Mouse (Mus musculus): ENCODE results near the gene U2af2.

The U2af2 gene

DNA sequence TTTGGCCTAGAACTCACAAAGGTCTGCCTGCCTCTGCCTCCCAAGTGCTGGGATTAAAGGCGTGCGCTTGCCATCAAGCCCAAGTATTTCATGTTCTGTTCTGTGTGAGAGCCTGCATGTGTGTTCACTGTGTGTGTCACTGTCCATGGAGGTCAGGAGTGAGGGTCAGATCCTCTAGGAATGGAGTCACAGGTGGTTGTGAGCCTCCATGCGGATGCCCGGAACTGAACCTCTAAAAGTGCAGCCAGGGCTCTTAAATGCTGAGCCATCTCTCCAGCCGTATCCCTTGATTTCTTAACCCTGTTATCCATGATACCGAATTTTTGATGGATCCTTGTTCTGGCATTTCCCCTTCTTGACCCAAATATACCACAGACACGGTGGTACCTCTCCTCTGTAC, 24.9 kb upstream of the U2af2 start:
- intact Hi-C loops (cut with DNase I), result no loop called here

DNA sequence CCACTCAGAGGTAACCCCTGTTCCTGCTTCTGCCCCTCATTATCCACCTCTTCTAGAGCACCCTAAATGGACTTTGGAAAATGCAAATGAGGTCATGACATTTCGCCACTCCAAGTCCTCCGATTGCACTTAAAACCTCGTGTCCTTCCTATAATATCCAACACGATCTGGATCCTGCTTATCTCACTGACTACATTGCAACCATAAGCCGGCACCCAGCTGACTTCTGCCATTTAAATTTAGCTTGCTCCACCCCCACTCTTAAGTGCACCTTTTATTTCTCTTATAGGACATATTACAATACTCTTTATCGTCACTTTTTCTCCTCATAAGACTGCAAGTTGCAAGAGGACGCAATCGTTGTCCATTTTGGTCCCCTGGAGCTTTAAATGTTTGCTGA, 24.5 kb upstream of the U2af2 start:
- intact Hi-C loops (cut with DNase I), result no loop called here

DNA sequence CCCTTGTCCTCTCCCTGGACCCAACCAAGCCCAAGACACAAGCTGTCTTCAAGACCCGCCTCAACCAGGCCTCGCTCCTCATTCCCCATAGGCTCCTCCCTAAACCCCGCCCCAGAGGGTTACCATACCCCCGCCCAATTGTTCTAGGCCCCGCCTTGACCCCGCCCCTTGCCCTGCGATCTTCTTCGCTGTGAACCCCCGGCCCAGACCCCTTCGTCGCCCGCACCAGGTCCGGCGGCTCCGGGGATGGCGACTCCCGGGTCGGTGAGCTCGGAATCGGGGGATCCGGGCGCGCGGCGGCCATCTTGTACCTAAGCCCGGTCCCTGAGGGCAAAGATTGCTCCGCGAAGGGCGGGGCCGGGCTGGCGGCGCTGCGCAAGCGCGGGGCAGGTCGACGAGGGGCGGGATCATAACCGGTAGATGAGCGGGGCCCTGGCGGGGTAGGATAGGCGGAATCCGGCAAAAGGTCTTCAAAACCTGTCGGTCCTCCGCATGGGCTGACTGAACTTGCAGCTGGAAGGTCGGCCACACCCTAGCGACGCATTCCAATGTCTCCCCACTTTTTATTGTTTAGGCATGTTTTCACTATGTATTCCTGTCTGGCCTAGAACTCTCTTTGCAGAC, 23.7 kb upstream of the U2af2 start, which contains the start of gene Zfp784:
Zfp784 (minus strand) TSS at position 338 of the 624 bp plus-strand sequence.
- intact Hi-C loops (cut with DNase I), result no loop called here

DNA sequence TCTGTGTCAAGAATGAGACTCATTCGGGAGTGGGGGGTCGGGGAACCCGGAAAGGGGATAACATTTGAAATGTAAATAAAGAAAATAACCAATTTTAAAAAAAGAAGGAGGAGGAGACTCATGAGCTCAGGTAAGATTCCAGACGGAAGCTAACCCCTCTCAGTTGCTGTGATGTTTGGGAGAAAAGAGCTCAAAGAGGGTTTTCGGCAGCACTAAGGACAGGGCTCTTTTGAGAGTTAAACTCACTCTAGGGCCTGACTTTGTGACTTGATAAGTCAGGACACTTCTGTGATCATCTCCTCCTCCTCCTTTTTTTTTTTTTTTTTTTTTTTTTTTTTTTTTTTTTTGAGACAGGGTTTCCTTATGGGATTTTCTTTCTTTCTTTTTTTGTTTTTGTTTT, 23.0 kb upstream of the U2af2 start:
- intact Hi-C loops (cut with DNase I), result no loop called here

DNA sequence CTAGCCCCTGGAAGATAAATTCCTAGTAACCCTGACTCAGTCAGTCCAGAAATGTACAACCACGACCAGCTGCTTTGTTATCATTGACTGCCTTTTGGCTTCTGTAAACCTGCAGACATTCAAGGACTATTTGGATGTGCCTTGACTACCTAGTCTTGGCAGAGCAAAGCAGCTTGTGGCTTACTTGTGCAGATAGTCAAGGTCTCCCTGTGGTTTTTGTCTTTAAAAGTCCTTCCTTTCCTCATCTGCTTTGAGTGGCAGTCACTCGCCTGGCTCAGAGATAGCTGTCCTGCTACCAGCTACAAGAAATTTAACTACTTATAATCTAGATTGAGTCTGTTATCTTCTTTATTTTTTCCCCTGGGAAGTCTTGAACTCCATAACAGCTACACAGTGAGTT, 17.0 kb upstream of the U2af2 start:
- intact Hi-C loops (cut with DNase I), result no loop called here

DNA sequence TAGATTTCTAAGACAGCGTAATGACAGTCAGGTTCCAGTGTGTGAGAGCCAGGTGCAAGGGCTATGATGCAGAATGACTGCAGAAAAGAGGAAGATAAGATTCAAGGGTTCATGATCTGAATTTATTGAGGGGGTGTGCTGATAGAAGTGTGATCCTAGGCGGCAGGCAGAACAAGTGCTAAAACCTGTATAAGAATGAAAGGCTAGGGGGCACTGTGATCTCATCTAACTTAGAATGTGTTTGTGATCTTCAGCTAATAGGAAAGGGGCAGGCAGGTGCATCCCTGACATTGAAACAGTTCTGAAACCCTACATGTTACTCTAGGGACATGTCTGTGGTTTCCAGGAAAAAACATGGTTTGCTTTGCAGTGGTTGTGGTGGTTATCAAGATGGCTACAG, 15.8 kb upstream of the U2af2 start:
- intact Hi-C loops (cut with DNase I), result loop anchor here (2.0 kb wide), 1 partner anchor 103 kb away; no protein-coding TSS in a partner anchor

DNA sequence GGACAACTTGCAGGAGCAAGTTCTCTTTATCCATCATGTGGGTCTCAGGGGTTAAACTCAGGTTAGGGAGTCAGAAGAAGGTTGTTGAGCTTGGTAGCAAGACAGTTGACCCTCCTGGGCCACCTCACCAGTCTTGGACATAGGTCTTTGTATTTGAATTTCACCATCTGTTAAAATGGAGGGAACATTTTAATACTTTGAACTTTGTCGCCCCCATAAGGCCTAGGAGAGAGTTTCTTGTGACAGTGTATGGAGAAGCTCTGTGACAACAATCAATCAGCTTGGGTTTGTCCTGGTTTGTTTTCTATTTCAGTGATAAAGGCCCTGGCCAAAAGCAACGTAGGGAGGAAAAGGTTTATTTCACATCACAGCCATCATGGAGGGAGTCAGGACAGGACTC, 14.6 kb upstream of the U2af2 start:
- intact Hi-C loops (cut with DNase I), result loop anchor here (2.0 kb wide), 1 partner anchor 105 kb away; no protein-coding TSS in a partner anchor

DNA sequence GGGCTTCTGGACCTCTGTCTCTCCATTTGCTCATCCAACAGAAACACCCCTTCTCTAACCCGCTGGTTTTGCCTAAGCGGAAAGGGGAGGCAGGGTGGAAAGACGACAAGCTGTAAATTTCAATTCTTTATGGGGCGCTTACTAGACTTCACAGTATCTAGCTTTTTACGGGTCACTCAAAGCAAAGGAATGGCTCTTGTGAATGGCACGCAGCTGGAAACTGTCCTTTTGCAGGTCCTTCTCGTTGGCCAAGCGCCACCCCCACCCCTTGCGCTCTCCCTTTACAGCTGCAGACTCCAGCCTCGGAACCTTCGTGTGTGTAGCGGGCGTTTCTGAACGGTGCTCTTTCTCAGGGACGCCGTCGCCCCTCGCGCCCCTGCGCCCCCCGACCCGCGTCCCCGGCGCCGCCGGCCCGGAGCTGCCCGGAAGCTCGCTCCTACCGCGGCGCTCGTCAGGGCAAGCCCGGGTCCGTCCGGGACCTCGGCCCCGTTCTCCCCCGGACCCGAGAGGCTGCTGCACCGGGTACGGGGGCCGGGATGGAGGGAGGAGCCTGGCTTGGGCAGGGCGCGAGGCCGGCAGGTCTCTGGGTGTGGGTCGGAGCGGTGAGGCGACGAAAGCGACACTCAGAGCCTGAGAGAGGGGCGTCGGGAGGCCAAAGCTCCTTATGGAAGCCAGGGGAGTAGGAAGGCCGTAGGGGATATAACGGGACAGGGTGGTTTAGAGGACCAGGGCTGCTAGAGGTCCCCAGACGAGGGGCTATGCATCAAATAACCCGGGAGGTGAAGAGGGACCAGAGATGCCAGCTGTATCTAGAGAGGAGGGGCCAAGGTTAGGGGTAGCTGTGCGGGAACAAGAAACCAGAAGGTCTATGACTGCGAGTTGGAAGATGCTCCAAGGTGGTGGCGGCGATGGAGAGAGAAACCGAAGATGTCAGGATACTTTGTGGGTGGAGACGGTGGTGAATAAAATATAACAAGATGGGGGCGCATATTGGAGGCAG, 10.4 kb upstream of the U2af2 start, which contains the start of gene Zfp580:
Zfp580 (plus strand) TSS at position 346 of the 1,000 bp plus-strand sequence.
- intact Hi-C loops (cut with DNase I), result loop anchor here (5.0 kb wide), 1 partner anchor 54 kb away; the partner anchor contains the start of gene Zfp579

DNA sequence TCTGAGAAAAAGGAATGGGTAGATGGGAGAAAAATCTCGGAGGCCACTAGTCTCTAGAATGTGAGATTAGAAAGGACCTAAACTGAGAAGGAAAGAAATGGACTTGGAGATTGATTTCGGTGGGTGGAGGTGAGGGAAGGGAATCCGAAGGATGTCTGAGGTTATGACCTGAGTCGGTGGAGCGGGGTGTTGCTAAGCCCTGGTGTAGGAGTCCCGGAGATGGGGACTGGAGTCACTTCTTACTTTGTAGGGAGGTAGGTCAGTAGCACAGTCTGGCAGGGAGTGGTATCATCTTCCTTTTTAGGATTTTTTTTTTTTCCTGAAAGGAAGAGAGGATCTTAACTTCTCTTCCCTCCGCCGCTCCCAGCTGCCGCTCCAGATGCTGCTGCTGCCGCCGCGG, 9.5 kb upstream of the U2af2 start:
- intact Hi-C loops (cut with DNase I), result loop anchor here (5.0 kb wide), 1 partner anchor 55 kb away; the partner anchor contains the start of gene Zfp579

DNA sequence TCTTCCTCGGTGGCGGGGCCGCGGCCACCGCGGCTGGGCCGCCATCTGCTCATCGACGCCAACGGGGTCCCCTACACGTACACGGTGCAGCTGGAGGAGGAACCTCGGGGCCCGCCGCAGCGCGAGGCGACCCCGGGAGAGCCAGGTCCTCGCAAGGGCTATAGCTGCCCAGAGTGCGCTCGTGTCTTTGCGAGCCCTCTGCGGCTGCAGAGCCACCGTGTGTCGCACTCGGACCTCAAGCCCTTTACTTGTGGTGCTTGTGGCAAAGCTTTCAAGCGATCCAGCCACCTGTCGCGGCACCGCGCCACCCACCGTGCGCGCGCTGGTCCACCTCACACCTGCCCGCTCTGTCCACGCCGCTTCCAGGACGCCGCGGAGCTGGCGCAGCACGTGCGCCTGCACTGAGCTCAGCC, 9.0 kb upstream of the U2af2 start:
- intact Hi-C loops (cut with DNase I), result loop anchor here (5.0 kb wide), 1 partner anchor 56 kb away; the partner anchor contains the start of gene Zfp579

DNA sequence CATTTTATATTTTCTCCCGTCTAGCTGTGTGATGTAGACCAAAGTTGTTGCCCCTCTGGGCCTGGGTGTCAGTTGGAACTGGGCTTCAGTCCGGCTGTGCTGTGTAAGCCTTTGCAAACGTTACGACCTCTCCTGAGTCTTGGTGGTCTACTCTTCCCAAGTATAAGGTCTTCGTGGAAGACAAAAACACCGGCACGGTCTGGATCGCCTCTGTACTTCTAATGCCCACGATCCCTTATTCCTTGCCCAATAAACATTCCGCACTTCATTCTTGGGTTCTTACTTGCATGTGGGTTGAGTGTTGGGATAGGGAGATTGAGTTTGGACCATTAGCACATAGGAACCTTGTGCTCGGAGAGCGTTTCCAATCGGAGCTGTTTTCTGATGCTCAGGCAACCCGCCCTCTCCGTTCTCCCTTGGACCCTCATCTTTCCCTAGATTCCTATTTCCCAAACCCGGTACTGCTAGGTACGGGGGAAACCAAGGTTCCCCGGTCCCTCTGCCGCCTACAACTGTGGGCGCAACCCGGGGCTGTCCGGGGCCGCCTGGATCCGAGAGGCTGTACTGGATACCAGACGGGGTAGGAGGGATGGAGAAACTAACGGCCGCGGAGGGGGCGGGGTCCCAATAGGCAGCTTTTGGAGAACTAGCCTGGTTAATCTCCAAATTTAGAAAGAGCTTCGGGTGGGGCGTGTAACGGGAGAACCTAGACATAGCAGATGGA, 8.3 kb upstream of the U2af2 start:
- intact Hi-C loops (cut with DNase I), result loop anchor here (5.0 kb wide), 1 partner anchor 56 kb away; the partner anchor contains the start of gene Zfp579

DNA sequence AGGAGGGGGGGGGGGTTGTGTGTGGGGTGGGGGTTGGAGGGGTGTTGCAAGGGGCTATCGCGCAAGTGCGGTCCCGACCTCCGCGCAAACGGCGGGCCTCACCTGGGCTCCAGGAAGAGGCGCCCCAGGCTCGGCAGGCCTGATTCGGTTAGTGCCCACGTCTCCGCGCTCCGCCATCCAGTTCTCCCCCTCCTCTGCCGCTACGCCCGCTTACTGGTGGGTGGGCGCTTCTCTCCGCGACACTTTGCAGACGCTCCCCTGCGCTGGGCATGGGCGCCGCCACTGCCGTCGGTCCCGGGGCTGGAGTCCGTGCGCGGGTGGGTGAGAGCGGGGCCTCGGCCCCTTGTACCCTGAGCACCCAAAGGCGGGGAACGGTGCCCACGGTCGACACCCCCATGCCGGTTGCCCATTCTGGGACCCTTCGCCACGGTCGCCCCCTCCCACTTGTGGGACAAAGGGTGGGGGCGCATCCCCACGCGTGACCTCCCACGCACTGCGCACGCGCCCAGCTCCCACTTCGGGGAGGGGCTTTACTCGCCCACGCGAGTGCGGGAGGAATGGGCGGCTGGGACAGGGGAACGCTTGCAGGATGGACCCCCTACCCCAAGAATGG, 5.2 kb upstream of the U2af2 start:
- intact Hi-C loops (cut with DNase I), result no loop called here

DNA sequence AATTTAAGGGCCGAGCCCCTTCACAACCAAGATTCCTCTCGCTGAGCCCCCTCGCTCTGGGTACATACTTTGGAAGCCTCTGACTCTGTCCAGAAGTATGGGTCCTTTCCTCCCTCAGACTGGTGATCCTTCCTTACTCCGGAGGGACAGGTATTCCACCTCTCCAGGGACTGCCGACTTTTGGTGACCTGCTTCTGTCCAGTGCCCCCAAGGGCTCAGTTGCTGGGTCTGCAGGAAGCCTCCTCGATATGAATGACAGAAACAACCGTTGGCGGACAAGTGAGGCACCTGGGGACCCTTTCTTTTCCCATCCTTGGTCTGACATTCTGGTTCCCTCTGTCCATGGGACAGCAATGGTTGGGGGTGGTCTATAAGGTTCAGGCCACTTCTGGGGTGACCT, 4.6 kb upstream of the U2af2 start:
- intact Hi-C loops (cut with DNase I), result no loop called here

DNA sequence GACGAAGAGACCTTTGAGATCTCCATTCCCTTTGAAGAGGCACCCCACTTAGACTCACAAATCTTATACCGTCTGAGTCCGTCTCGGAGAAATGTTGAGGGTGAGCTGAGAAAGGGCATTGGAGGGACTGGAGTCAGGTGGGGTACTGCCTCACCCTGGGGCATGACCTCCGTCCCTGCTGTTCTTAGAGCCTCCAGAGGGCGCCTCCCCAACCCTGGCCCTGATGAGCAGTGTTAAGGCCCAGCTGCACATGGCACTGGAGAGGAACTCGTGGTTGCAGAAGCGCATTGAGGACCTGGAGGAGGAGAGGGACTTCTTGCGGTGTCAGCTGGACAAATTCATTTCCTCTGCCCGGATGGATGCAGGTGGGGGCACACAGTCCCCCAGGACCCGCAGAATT, 4.1 kb upstream of the U2af2 start:
- intact Hi-C loops (cut with DNase I), result no loop called here

DNA sequence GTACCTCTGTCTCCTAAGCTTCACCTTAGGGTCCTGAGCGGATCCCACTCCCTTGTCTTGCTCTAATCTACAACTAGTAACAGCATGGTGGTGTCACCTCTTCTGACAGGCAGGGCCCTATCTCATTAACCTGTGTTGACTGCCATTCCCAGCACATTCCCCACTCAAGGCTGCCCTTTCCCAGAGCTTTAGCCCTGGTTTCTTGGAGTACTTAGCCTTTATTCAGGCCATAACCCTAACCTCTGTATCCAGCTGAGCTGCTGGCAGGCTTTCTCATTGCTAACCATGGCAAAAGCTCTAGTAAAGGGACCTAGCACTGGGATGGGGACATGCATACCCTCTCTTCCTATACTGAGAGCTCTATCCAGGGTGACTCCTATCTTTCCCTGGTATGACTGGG, 3.3 kb upstream of the U2af2 start:
- intact Hi-C loops (cut with DNase I), result no loop called here

DNA sequence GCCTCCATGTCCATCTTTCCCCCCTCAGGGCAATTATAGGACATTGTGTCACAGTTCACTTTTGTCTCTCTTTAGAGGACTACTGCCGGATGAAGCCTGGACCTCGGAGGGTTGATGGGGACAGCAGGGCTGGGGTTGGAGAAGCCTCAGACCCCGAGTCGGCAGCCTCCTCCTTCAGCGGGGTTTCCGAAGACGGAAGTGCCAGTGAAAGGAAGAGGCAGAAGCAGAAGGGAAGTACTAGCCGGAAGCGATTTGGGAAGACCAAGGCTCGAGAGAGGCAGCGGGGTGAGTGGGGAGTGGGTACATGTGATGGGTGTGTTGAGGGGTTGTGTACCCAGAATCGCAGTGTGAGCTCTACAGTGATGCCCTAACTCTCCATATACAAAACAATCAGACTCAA, 2.5 kb upstream of the U2af2 start:
- intact Hi-C loops (cut with DNase I), result no loop called here

DNA sequence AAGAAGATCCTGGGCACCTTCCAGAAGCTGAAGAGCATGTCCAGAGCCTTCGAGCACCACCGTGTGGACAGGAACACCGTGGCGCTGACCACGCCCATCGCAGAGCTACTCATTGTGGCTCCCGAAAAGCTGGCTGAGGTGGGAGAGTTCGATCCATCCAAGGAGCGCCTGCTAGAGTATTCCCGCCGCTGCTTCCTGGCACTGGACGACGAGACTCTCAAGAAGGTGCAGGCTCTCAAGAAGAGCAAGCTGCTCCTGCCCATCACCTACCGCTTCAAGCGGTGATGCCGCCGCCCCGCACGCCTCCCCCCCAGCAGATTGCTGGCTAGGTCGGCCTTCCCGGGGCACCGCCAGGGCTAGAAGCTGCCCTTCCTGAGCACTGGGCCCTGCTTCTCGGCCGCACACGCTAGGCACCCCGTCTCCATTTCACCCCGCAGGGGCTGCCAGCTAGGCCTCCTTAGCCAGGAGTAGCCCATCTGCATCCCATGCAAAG, 1.7 kb upstream of the U2af2 start:
- intact Hi-C loops (cut with DNase I), result no loop called here

DNA sequence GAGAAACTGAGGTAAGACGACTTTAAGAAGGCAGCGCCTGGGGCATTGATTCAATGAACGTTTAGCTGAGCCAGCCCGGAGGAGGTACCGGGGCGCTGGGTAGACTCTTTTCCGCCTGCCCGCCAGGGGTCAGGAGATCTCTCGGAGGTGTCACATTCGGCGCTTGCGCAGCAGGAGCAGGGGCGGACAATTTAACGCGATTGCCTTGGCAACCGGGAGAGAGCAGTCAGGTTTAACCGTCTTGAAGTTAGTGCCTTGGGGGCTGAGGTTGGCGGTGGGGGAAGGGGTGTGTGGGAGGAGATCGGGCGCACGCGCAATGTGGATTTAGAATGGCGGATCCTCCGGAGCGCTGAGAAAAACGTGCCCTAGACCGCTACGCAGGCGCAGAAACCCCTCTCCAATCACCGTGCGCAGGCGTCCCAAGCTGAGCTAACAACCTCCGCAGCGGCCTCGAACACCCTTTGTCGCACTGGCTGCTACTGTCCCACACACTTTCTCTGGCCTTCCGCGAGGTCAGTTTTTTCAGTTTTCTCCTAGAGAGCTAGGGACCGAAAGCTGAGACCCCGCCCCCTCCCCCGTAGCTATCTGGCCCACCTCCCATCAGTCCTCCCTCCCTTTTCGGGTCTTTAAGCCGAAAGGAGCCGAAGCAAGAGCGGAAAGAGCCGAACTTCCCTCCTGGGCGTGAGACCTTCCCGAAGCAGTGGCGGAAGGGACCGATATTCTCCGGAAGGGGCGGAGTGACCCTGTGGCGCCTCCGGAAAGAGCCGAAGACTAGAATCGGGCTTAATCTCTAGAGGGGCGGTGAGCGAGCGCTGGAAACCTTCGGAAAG, 784 bp upstream of the U2af2 start:
- intact Hi-C loops (cut with DNase I), result no loop called here

DNA sequence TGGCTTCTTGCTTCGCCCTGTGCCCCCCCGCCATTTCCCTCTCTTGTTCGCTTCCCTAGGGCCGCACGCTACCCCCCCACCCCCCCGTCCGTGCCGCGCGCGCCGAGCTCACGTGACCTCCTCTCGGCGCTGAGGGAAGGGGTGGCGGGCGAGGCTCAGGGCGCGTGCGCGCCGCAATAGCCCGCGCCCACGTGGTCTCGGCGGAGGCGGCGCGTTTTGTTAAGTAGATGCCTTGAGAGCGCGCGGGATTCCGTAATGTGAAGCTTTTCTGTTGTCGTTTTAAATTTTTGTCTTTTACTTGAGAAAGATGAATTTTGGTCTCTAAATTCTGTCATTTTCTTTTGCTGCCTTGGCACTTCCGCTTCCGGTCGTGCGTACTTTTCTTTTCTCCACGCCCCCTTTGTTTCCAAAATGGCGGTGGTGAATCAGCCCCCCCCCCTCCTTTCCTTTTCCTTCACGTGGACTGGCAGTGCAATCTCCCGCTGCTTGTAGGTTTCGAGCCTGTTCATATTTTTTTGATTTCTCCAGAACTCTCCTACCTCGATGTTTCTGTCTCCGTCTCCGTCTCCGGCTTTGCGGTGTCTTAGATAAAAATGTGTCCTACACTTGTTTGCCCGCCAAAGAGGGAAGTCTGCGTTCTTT, 538 bp downstream of the U2af2 start:
- intact Hi-C loops (cut with DNase I), result no loop called here
